Mouse (Mus musculus) MEL (cell line): ENCODE results near the gene Ubxn10.

Source experiments
- CHD2 ChIP-seq: IDR thresholded peaks from 2 replicates; pipeline ENCODE4 v1.6.1; 2011; ENCODE audit warnings: low read length, improper control_type of control experiment
- CTCF ChIP-seq, 3 experiments: IDR thresholded peaks in 2 of 3; conservative IDR thresholded peaks in 1 of 3; 2 replicates each; pipeline ENCODE4 v1.5.1; 2011 to 2012; ENCODE audit warnings: low read length in 3 of 3, low read depth in 2 of 3, mild to moderate bottlenecking in 2 of 3, improper control_type of control experiment in 1 of 3, inconsistent platforms in 1 of 3, mixed read lengths in 1 of 3, moderate library complexity in 1 of 3; ENCODE audit not compliant: control insufficient read depth in 1 of 3, insufficient read depth in 1 of 3, poor library complexity in 1 of 3, severe bottlenecking in 1 of 3
- GATA1 ChIP-seq: IDR thresholded peaks from 2 replicates; pipeline ENCODE4 v1.6.1; 2011; ENCODE audit warnings: low read depth, low read length, improper control_type of control experiment
- MAFK ChIP-seq: IDR thresholded peaks from 2 replicates; pipeline ENCODE4 v1.6.1; 2011; ENCODE audit warnings: low read depth, mild to moderate bottlenecking, low read length, improper control_type of control experiment, borderline replicate concordance
- MXI1 ChIP-seq: IDR thresholded peaks from 2 replicates; pipeline ENCODE4 v1.6.1; 2011; ENCODE audit warnings: mild to moderate bottlenecking, low read depth, low read length, improper control_type of control experiment
- POLR2A ChIP-seq, 2 experiments: IDR thresholded peaks; 2 replicates each; pipeline ENCODE4 v1.6.1; 2011 to 2012; ENCODE audit warnings: low read length in 2 of 2, mild to moderate bottlenecking in 2 of 2, control low read depth in 1 of 2, improper control_type of control experiment in 1 of 2, low read depth in 1 of 2, moderate library complexity in 1 of 2; ENCODE audit not compliant: control insufficient read depth in 1 of 2, insufficient read depth in 1 of 2, poor library complexity in 1 of 2
- SIN3A ChIP-seq: IDR thresholded peaks from 2 replicates; pipeline ENCODE4 v1.6.1; 2012; ENCODE audit warnings: low read length, improper control_type of control experiment, inconsistent platforms
- TAL1 ChIP-seq: IDR thresholded peaks from 2 replicates; pipeline ENCODE4 v1.6.1; 2012; ENCODE audit warnings: mild to moderate bottlenecking, inconsistent platforms, low read length, moderate library complexity, mixed read lengths
- USF1 ChIP-seq: IDR thresholded peaks from 2 replicates; pipeline ENCODE4 v1.6.1; 2014; ENCODE audit warnings: low read depth, mild to moderate bottlenecking, inconsistent platforms, low read length, improper control_type of control experiment, moderate library complexity
- ZNF384 ChIP-seq: IDR thresholded peaks from 2 replicates; pipeline ENCODE4 v1.6.1; 2012; ENCODE audit warnings: low read depth, mild to moderate bottlenecking, inconsistent platforms, low read length, improper control_type of control experiment

GRCm38 (mm10) chr4:138757416-138757815 lies 20.4 kb upstream of the Ubxn10 start, which contains the start of gene Pla2g2f:
- TF ChIP-seq TAL1 (no peak), MAFK (no peak), CTCF (IDR thresholded peaks at IDR 0.05 in 2 of 3, conservative IDR thresholded peaks at IDR 0.05 in 1 of 3; ENCODE audit: control insufficient read depth in 1 of 3, insufficient read depth in 1 of 3, low read depth in 2 of 3, low read length in 3 of 3, poor library complexity in 1 of 3, severe bottlenecking in 1 of 3) (no peak), ZNF384 (no peak), USF1 (no peak), SIN3A (no peak), CHD2 (no peak), GATA1 (no peak), POLR2A (IDR thresholded peaks at IDR 0.05; ENCODE audit: control insufficient read depth in 1 of 2, insufficient read depth in 1 of 2, low read depth in 1 of 2, low read length in 2 of 2, poor library complexity in 1 of 2) (no peak), MXI1 (no peak)
